Mouse (Mus musculus): ENCODE data around the gene Lsm12. TPM values are rescaled to one million over a fixed set of nuclear protein-coding genes. Genes with fewer than 3 reads are reported as not detected.

The Lsm12 gene
- polyA plus RNA-seq, 1 experiment: 41.5 TPM

DNA sequence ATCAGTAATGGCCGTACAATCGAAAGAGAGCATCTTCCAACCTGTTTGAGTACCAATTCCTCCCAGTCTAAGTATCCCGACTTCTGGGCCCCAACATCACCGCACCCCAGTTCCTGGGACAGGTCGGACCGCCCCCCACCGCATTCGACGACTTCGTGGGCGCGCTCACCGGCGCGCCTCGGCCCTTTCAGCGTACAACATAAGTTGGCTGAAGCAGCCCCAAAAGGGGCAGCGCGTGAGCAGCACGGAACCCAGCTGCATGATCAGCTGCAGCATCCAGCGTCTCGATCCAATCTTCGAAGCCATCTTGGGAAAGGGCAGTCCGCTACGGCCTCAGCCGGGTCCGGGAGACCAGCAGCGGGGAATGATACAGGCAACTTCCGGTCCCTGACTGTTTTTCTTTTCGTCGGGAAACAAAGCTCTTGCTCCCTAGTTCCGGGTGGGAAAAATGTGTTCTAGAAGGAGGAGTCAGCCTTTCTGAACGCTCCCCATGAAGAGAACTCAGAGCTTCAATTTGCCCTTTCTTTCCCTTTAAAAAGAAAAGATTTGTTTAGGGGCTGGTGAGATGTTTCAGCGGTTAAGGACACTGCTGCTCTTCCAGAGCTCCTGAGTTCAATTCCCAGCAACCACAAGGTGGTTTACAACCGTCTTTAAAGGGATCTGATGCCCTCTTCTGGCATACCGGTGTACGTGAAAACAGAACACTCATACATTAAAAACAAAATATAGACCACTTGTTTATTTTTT, 28.9 kb downstream of the Lsm12 start, which contains the start of gene Tmem101:
Tmem101 (minus strand) TSS at position 366 of the 747 bp plus-strand sequence.
- TF ChIP-seq CTCF (IDR thresholded peaks at IDR 0.05; ENCODE audit: control insufficient read depth, insufficient read depth, insufficient replicate concordance, low read depth, low read length): no peak
- peak; percentile 76 for TF ChIP-seq POLR2A (IDR thresholded peaks at IDR 0.05; ENCODE audit: control insufficient read depth, low read depth, low read length)
- Histone ChIP-seq H3K4me1 (ENCODE audit: control insufficient read depth, insufficient read depth, low read length) (peaks cover 3% of the 10 kb centered on the region), H3K36me3 (ENCODE audit: control insufficient read depth, insufficient read depth, low read length) (no peaks in the 10 kb centered on the region), H3K27ac (ENCODE audit: control insufficient read depth, insufficient read depth, low read depth, low read length) (peak within 1 kb of the TSS; percentile 69), H3K27me3 (ENCODE audit: control insufficient read depth, insufficient read depth, low read length) (no peaks in the 10 kb centered on the region), H3K4me3 (ENCODE audit: control insufficient read depth, low read depth, low read length) (peak within 1 kb of the TSS; percentile 95)

GRCm38 (mm10) chr11:102147213-102147989, 37.7 kb downstream of the Lsm12 start:
- TF ChIP-seq CTCF (IDR thresholded peaks at IDR 0.05; ENCODE audit: control insufficient read depth, insufficient read depth, insufficient replicate concordance, low read depth, low read length): no peak
- TF ChIP-seq POLR2A (IDR thresholded peaks at IDR 0.05; ENCODE audit: control insufficient read depth, low read depth, low read length): no peak
- H3K27me3 ChIP-seq (ENCODE audit: control insufficient read depth, insufficient read depth, low read length): peaks cover 3% of the 10 kb centered on the region
- H3K4me1 ChIP-seq (ENCODE audit: control insufficient read depth, insufficient read depth, low read length): peaks cover 19% of the 10 kb centered on the region
- no peak overlapping the region for H3K27ac ChIP-seq (ENCODE audit: control insufficient read depth, insufficient read depth, low read depth, low read length)
- no peaks in the 10 kb centered on the region for H3K36me3 ChIP-seq (ENCODE audit: control insufficient read depth, insufficient read depth, low read length)
- H3K4me3 ChIP-seq (ENCODE audit: control insufficient read depth, low read depth, low read length): peak overlapping the region; percentile 22

- H3K4me3 ChIP-seq (ENCODE audit: control insufficient read depth, low read depth, low read length): peak overlapping the region; percentile 61
- no peaks in the 10 kb centered on the region for H3K36me3 ChIP-seq (ENCODE audit: control insufficient read depth, insufficient read depth, low read length)
- H3K27ac ChIP-seq (ENCODE audit: control insufficient read depth, insufficient read depth, low read depth, low read length): peak overlapping the region; percentile 23
- H3K27me3 ChIP-seq (ENCODE audit: control insufficient read depth, insufficient read depth, low read length): peaks cover 3% of the 10 kb centered on the region
- peaks cover 19% of the 10 kb centered on the region for H3K4me1 ChIP-seq (ENCODE audit: control insufficient read depth, insufficient read depth, low read length)
- TF ChIP-seq POLR2A (IDR thresholded peaks at IDR 0.05; ENCODE audit: control insufficient read depth, low read depth, low read length) (no peak), CTCF (IDR thresholded peaks at IDR 0.05; ENCODE audit: control insufficient read depth, insufficient read depth, insufficient replicate concordance, low read depth, low read length) (no peak)
Observed at GRCm38 (mm10) chr11:102146531-102146930, 38.6 kb downstream of the Lsm12 start.

DNA sequence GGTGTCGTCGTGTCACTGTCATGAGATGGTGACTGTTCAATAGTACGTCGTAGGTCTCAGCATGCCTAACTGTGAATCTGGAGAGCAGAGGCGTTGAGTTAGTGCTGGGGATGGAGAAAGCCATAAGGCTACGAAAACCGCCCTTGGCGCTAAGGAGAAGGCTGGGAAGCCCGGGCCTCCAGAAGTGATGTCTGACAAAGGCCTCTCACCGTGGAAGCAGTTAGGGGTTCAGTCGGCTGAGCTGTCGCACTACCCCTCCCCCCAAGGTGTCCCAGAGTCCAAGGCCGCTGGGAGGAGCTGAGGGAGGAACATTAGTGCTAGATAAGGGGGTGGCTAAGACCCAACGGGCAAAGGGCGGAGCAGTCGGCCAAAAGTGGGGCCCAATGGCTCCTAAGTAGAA, 39.1 kb downstream of the Lsm12 start:
- H3K4me3 ChIP-seq (ENCODE audit: control insufficient read depth, low read depth, low read length): peak overlapping the region; percentile 61
- H3K36me3 ChIP-seq (ENCODE audit: control insufficient read depth, insufficient read depth, low read length): no peaks in the 10 kb centered on the region
- TF ChIP-seq POLR2A (IDR thresholded peaks at IDR 0.05; ENCODE audit: control insufficient read depth, low read depth, low read length) (no peak; the same call in 1 of the 2 replicates), CTCF (IDR thresholded peaks at IDR 0.05; ENCODE audit: control insufficient read depth, insufficient read depth, insufficient replicate concordance, low read depth, low read length) (no peak)
- peak overlapping the region; percentile 34 for H3K27ac ChIP-seq (ENCODE audit: control insufficient read depth, insufficient read depth, low read depth, low read length)
- peaks cover 3% of the 10 kb centered on the region for H3K27me3 ChIP-seq (ENCODE audit: control insufficient read depth, insufficient read depth, low read length)
- peaks cover 19% of the 10 kb centered on the region for H3K4me1 ChIP-seq (ENCODE audit: control insufficient read depth, insufficient read depth, low read length)

- H3K27me3 ChIP-seq (ENCODE audit: control insufficient read depth, insufficient read depth, low read length): peaks cover 3% of the 10 kb centered on the region
- H3K27ac ChIP-seq (ENCODE audit: control insufficient read depth, insufficient read depth, low read depth, low read length): peak within 1 kb of the TSS; percentile 34
- H3K36me3 ChIP-seq (ENCODE audit: control insufficient read depth, insufficient read depth, low read length): no peaks in the 10 kb centered on the region
- H3K4me1 ChIP-seq (ENCODE audit: control insufficient read depth, insufficient read depth, low read length): peaks cover 19% of the 10 kb centered on the region
- H3K4me3 ChIP-seq (ENCODE audit: control insufficient read depth, low read depth, low read length): peak within 1 kb of the TSS; percentile 61
- TF ChIP-seq CTCF (IDR thresholded peaks at IDR 0.05; ENCODE audit: control insufficient read depth, insufficient read depth, insufficient replicate concordance, low read depth, low read length) (no peak), POLR2A (IDR thresholded peaks at IDR 0.05; ENCODE audit: control insufficient read depth, low read depth, low read length) (no peak)
Observed at GRCm38 (mm10) chr11:102145471-102146001, 39.6 kb downstream of the Lsm12 start, which contains the start of gene Nags. Nags (plus strand) TSS chr11:102145513.

DNA sequence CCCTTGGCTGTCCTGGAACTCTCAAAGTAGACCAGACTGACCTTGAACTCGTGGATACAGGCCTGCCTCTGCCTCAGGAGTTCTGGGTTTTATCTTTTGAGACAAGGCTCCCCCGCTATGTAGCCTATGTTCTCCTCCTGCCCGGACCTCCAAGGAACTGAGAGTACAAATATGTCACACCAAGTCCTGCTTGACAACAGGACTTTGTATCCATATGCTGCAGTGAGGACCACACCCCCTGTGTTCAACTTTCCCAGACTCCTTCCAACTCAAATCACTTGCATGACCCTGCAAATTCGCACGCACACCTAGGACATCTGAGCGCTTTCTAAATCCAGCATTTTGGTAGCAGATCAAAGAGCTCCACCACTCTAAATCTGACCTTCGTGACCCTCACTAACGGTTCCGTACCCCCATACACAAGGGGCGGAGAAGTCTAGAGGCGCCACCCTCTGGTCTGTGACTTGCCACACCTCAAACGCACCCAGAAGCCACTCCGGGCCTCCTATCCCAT, 40.1 kb downstream of the Lsm12 start:
- TF ChIP-seq POLR2A (IDR thresholded peaks at IDR 0.05; ENCODE audit: control insufficient read depth, low read depth, low read length): no peak
- TF ChIP-seq CTCF (IDR thresholded peaks at IDR 0.05; ENCODE audit: control insufficient read depth, insufficient read depth, insufficient replicate concordance, low read depth, low read length): no peak
- Histone ChIP-seq H3K27me3 (ENCODE audit: control insufficient read depth, insufficient read depth, low read length) (peaks cover 3% of the 10 kb centered on the region), H3K36me3 (ENCODE audit: control insufficient read depth, insufficient read depth, low read length) (no peaks in the 10 kb centered on the region), H3K4me3 (ENCODE audit: control insufficient read depth, low read depth, low read length) (peak overlapping the region; percentile 61), H3K4me1 (ENCODE audit: control insufficient read depth, insufficient read depth, low read length) (peaks cover 19% of the 10 kb centered on the region), H3K27ac (ENCODE audit: control insufficient read depth, insufficient read depth, low read depth, low read length) (peak overlapping the region; percentile 34; the same call in 1 of the 2 replicates)
